Mouse (Mus musculus): ENCODE data around the gene Cd2bp2. TPM values are rescaled to one million over a fixed set of nuclear protein-coding genes. Genes with fewer than 3 reads are reported as not detected.

Cd2bp2 gene
- polyA plus RNA-seq, 1 experiment from 2014 or later, result 29.6 TPM

GRCm38 (mm10) chr7:127233765-127234164, 37.9 kb upstream of the Cd2bp2 start:
- Histone ChIP-seq H3K9ac (replicated peaks; ENCODE audit: low read depth) (peak overlapping the region; percentile 64), H3K36me3 (ENCODE audit: insufficient read depth, low read length) (peaks cover 16% of the 10 kb centered on the region), H3K27ac (ENCODE audit: low read length) (peak overlapping the region; percentile 90), H3K4me3 (ENCODE audit: low read depth, low read length) (peak overlapping the region; percentile 77), H3K27me3 (replicated peaks; ENCODE audit: insufficient read depth, low read length) (no peaks in the 10 kb centered on the region), H3K9me3 (ENCODE audit: low read length) (no peaks in the 10 kb centered on the region), H3K4me2 (replicated peaks; ENCODE audit: low read depth, low read length) (peak overlapping the region; percentile 72), H3K4me1 (ENCODE audit: insufficient read depth, low read depth, low read length) (peaks cover 6% of the 10 kb centered on the region; the same call in 1 of the 2 replicates)
- no peak for DNase-seq (ENCODE audit: low spot score)
- no peak for ATAC-seq
- no peak for TF ChIP-seq CTCF (IDR thresholded peaks at IDR 0.05)
- TF ChIP-seq EP300 (IDR thresholded peaks at IDR 0.05), result no peak
- WGBS, result 1% methylated on average over 9 of the region's 9 CpGs

DNA sequence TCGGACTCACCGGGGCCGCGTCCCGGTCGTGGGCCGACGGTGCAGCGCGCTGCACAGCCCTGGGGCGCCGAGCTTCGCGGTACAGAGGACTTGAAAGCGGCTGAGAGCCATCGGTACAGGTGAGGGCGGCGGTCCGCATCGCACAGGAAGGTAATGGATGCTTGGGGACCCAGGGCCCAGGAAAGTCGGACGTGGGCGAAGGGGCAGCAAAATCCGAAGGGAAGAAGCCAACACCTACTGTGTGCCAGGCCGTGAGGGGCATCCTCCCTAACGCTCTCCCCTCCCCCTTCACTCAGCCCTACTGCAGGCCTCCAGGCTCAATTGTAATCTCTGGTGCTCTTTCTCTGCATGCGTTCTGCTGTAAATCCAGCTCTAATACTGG, 37.5 kb upstream of the Cd2bp2 start:
- 3% methylated on average over 22 of the region's 27 CpGs for WGBS
- TF ChIP-seq EP300 (IDR thresholded peaks at IDR 0.05), result no peak
- Histone ChIP-seq H3K9ac (replicated peaks; ENCODE audit: low read depth) (peak overlapping the region; percentile 64), H3K4me3 (ENCODE audit: low read depth, low read length) (peak overlapping the region; percentile 77), H3K36me3 (ENCODE audit: insufficient read depth, low read length) (peaks cover 16% of the 10 kb centered on the region), H3K27me3 (replicated peaks; ENCODE audit: insufficient read depth, low read length) (no peaks in the 10 kb centered on the region), H3K4me2 (replicated peaks; ENCODE audit: low read depth, low read length) (peak overlapping the region; percentile 72), H3K9me3 (ENCODE audit: low read length) (no peaks in the 10 kb centered on the region), H3K4me1 (ENCODE audit: insufficient read depth, low read depth, low read length) (peaks cover 6% of the 10 kb centered on the region; the same call in 1 of the 2 replicates), H3K27ac (ENCODE audit: low read length) (peak overlapping the region; percentile 90)
- DNase-seq (ENCODE audit: low spot score), result no peak
- ATAC-seq, result peak; percentile 5

DNA sequence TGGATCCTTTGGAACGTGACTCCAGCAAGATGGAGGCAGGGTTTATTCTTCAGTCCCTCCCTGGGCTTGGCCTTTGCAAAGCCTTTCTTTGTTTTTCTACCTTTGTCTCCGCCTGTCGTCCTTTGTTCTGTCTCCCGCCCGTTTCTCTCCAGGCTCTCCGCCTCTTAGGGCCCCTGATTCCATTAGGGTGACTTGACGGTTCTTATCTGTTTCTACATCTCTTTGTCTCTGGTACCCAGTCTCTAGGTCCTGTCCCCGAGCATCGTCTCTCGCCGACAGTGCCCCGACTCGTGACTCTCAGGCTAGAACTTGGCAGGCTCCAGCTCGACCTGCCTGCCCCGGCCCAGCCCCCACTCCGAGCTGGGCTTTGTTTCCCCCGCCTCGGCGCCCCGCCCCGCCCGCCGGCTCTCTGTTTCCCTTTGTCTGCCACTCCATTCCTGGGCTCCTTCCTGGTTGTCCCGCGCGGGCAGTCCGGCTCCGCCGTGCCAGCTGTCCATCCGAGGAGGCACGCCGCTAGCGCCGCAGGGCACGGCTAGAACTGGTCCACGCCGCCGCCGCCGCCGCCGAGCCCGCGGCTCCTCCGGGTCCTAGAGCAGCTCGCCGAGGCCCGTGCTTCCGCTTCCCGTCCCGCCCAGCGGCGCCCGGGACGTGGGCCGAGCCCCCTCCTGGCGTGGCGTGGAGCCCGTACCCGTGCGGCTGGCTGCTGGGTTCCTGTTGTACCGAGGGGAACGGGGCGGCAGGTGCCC, 36.9 kb upstream of the Cd2bp2 start, which contains the start of the genes Zfp553 and Sept1:
Gene Zfp553 (plus strand): TSS at position 440 of the 746 bp plus-strand sequence.
Gene Sept1 (minus strand): TSS at position 509 of the 746 bp plus-strand sequence.
- no peaks in the 10 kb centered on the region for H3K27me3 ChIP-seq (replicated peaks; ENCODE audit: insufficient read depth, low read length)
- no peaks in the 10 kb centered on the region for H3K9me3 ChIP-seq (ENCODE audit: low read length)
- ATAC-seq (peak; percentile 94), DNase-seq (ENCODE audit: low spot score) (peak; percentile 94)
- WGBS, result 1% methylated on average over 56 of the region's 64 CpGs
- peak within 1 kb of the TSS; percentile 77 for H3K4me3 ChIP-seq (ENCODE audit: low read depth, low read length)
- peak within 1 kb of the TSS; percentile 72 for H3K4me2 ChIP-seq (replicated peaks; ENCODE audit: low read depth, low read length)
- peaks cover 16% of the 10 kb centered on the region for H3K36me3 ChIP-seq (ENCODE audit: insufficient read depth, low read length)
- H3K4me1 ChIP-seq (ENCODE audit: insufficient read depth, low read depth, low read length), result peaks cover 6% of the 10 kb centered on the region; the same call in 1 of the 2 replicates
- peak within 1 kb of the TSS; percentile 64 for H3K9ac ChIP-seq (replicated peaks; ENCODE audit: low read depth)
- peak within 1 kb of the TSS; percentile 90 for H3K27ac ChIP-seq (ENCODE audit: low read length)
- TF ChIP-seq CTCF (IDR thresholded peaks at IDR 0.05) (0 out of 2 replicates have a peak, but pooled peaks have one; percentile 2), EP300 (IDR thresholded peaks at IDR 0.05) (no peak)

DNA sequence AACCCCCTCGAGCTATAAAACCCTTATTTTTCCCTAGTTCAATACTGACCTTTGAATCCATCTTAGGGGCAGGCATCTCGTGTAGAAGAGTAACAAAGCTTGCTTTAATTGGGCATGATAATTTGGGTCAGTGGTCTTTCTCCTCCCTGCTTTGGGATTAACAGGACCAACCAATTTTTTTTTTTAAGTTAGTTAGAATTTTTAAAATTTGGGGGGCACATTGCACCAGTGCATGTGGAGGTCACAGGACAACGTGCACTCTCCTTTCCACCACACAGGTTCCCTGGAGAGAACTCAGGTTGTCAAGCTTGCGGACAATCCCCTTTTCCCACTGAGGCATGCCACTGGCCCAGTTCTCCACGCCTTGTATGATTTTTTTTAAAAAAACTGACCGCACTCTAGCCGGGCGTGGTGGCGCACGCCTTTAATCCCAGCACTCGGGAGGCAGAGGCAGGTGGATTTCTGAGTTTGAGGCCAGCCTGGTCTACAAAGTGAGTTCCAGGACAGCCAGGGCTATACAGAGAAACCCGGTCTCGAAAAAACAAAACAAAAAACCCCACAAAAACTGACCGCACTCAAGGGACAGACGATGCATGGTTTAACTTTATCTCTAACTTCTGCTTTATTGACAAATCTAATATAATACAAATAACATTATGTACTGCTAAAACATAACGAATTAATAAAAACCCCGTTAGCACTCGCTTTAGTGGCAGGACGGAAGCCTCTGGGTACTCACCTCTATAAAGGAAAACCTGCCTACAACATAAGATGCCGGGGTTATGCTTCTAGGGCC, 36.2 kb upstream of the Cd2bp2 start:
- H3K4me1 ChIP-seq (ENCODE audit: insufficient read depth, low read depth, low read length), result peaks cover 6% of the 10 kb centered on the region; the same call in 1 of the 2 replicates
- 2% methylated on average over 20 of the region's 20 CpGs for WGBS
- peak; percentile 42 for DNase-seq (ENCODE audit: low spot score)
- peak overlapping the region; percentile 72 for H3K4me2 ChIP-seq (replicated peaks; ENCODE audit: low read depth, low read length)
- no peaks in the 10 kb centered on the region for H3K27me3 ChIP-seq (replicated peaks; ENCODE audit: insufficient read depth, low read length)
- peak overlapping the region; percentile 90 for H3K27ac ChIP-seq (ENCODE audit: low read length)
- no peak for ATAC-seq
- peak overlapping the region; percentile 64 for H3K9ac ChIP-seq (replicated peaks; ENCODE audit: low read depth)
- H3K4me3 ChIP-seq (ENCODE audit: low read depth, low read length), result peak overlapping the region; percentile 77
- H3K36me3 ChIP-seq (ENCODE audit: insufficient read depth, low read length), result peaks cover 16% of the 10 kb centered on the region
- H3K9me3 ChIP-seq (ENCODE audit: low read length), result no peaks in the 10 kb centered on the region
- TF ChIP-seq EP300 (IDR thresholded peaks at IDR 0.05), result no peak
- TF ChIP-seq CTCF (IDR thresholded peaks at IDR 0.05), result no peak

GRCm38 (mm10) chr7:127231376-127231775, 35.5 kb upstream of the Cd2bp2 start:
- DNase-seq (ENCODE audit: low spot score), result peak; percentile 49
- H3K27ac ChIP-seq (ENCODE audit: low read length), result peak overlapping the region; percentile 90; the same call in 1 of the 2 replicates
- H3K27me3 ChIP-seq (replicated peaks; ENCODE audit: insufficient read depth, low read length), result no peaks in the 10 kb centered on the region
- no peak overlapping the region for H3K9ac ChIP-seq (replicated peaks; ENCODE audit: low read depth)
- H3K9me3 ChIP-seq (ENCODE audit: low read length), result no peaks in the 10 kb centered on the region
- peak overlapping the region; percentile 77; the same call in 1 of the 2 replicates for H3K4me3 ChIP-seq (ENCODE audit: low read depth, low read length)
- H3K4me2 ChIP-seq (replicated peaks; ENCODE audit: low read depth, low read length), result peak overlapping the region; percentile 72
- H3K36me3 ChIP-seq (ENCODE audit: insufficient read depth, low read length), result peaks cover 10% of the 10 kb centered on the region
- 42% methylated on average over 3 of the region's 3 CpGs for WGBS
- TF ChIP-seq EP300 (IDR thresholded peaks at IDR 0.05) (no peak), CTCF (IDR thresholded peaks at IDR 0.05) (no peak)
- ATAC-seq, result no peak
- H3K4me1 ChIP-seq (ENCODE audit: insufficient read depth, low read depth, low read length), result peaks cover 6% of the 10 kb centered on the region; the same call in 1 of the 2 replicates
